8 mouse cellular contexts compared by ENCODE assay signal in genomic region chr5:52470551-52470950, GRCm38 (mm10). TPM values are rescaled to one million over a fixed set of nuclear protein-coding genes. Genes with fewer than 3 reads are reported as not detected.
DNase-seq lines count a peak whose midpoint lies in the region; ATAC-seq and TF ChIP-seq lines count a peak whose summit lies in the region.

No protein-coding gene starts in this region.

- H3K27ac ChIP-seq in liver, adult 2 months (replicated peaks; ENCODE audit: insufficient read depth, low read depth, low read length) = no peak overlapping the region
- H3K27ac ChIP-seq in forebrain, embryonic 13.5 days = no peak overlapping the region
- no peak overlapping the region for H3K27ac ChIP-seq in limb, embryonic 11.5 days (replicated peaks; ENCODE audit: low read depth, low read length)
- H3K27ac ChIP-seq in neural tube, embryonic 15.5 days (replicated peaks) = no peak overlapping the region

- WGBS in liver, adult 2 months = 59% methylated on average over 5 of the region's 5 CpGs
- WGBS in forebrain, embryonic 13.5 days = 47% methylated on average over 5 of the region's 5 CpGs
- WGBS in limb, embryonic 11.5 days = 50% methylated on average over 5 of the region's 5 CpGs
- 52% methylated on average over 5 of the region's 5 CpGs for WGBS in neural tube, embryonic 15.5 days

- no peaks in the 10 kb centered on the region for H3K27me3 ChIP-seq in liver, adult 2 months (ENCODE audit: control insufficient read depth, insufficient read depth, low read length)
- H3K27me3 ChIP-seq in forebrain, embryonic 13.5 days = no peaks in the 10 kb centered on the region
- H3K27me3 ChIP-seq in limb, embryonic 11.5 days (ENCODE audit: control insufficient read depth, insufficient read depth, low read length) = peaks cover 7% of the 10 kb centered on the region; the same call in 1 of the 2 replicates
- 0 out of 2 replicates have a peak, but pooled peaks cover 3% of the 10 kb centered on the region for H3K27me3 ChIP-seq in neural tube, embryonic 15.5 days (replicated peaks)

- H3K9ac ChIP-seq in liver, adult 2 months (ENCODE audit: low read depth, low read length) = no peak overlapping the region
- H3K9ac ChIP-seq in forebrain, embryonic 13.5 days = peak overlapping the region; percentile 88; the same call in 1 of the 2 replicates
- H3K9ac ChIP-seq in limb, embryonic 11.5 days (ENCODE audit: low read length) = no peak overlapping the region
- peak overlapping the region; percentile 94 for H3K9ac ChIP-seq in neural tube, embryonic 15.5 days (replicated peaks)

- peaks cover 5% of the 10 kb centered on the region for H3K4me1 ChIP-seq in liver, adult 2 months (ENCODE audit: control insufficient read depth, insufficient read depth, low read length)
- peaks cover 6% of the 10 kb centered on the region for H3K4me1 ChIP-seq in forebrain, embryonic 13.5 days
- H3K4me1 ChIP-seq in limb, embryonic 11.5 days (ENCODE audit: control insufficient read depth, insufficient read depth, low read length) = no peaks in the 10 kb centered on the region
- peaks cover 11% of the 10 kb centered on the region for H3K4me1 ChIP-seq in neural tube, embryonic 15.5 days

- peak overlapping the region; percentile 20; the same call in 1 of the 2 replicates for H3K4me3 ChIP-seq in liver, adult 2 months (ENCODE audit: insufficient read depth, low read depth, low read length)
- peak overlapping the region; percentile 77 for H3K4me3 ChIP-seq in forebrain, embryonic 13.5 days
- peak overlapping the region; percentile 47 for H3K4me3 ChIP-seq in limb, embryonic 11.5 days (ENCODE audit: low read depth, low read length)
- peak overlapping the region; percentile 69 for H3K4me3 ChIP-seq in neural tube, embryonic 15.5 days (replicated peaks)

- H3K36me3 ChIP-seq in liver, adult 2 months (ENCODE audit: control insufficient read depth, insufficient read depth, low read length) = no peaks in the 10 kb centered on the region
- H3K36me3 ChIP-seq in forebrain, embryonic 13.5 days (ENCODE audit: poor library complexity, severe bottlenecking) = no peaks in the 10 kb centered on the region
- H3K36me3 ChIP-seq in limb, embryonic 11.5 days (ENCODE audit: control insufficient read depth, insufficient read depth, low read length) = no peaks in the 10 kb centered on the region
- H3K36me3 ChIP-seq in neural tube, embryonic 15.5 days = no peaks in the 10 kb centered on the region

- no peak for DNase-seq in liver, adult 2 months (ENCODE audit: extremely low read depth, low read depth, low spot score)
- DNase-seq in liver = no peak
- no peak for DNase-seq in limb, embryonic 11.5 days (ENCODE audit: low spot score)
- no peak for DNase-seq in ovary, postnatal 36 days (ENCODE audit: low spot score)
- no peak for DNase-seq in cerebellum, adult 11 months
- no peak for DNase-seq in layer of hippocampus, adult 8-10 months (ENCODE audit: low spot score in 2 of 2)

- H3K4me2 ChIP-seq in forebrain, embryonic 13.5 days = peak overlapping the region; percentile 84
- H3K4me2 ChIP-seq in limb, embryonic 11.5 days (ENCODE audit: low read depth, severe bottlenecking) = peak overlapping the region; percentile 83
- H3K4me2 ChIP-seq in neural tube, embryonic 15.5 days = peak overlapping the region; percentile 90

- no peak for TF ChIP-seq POLR2A in liver, adult 2 months (IDR thresholded peaks at IDR 0.05; ENCODE audit: extremely low read depth, insufficient read depth, low read length)

- ATAC-seq in forebrain, embryonic 13.5 days = no peak; the same call in 1 of the 2 replicates
- ATAC-seq in limb, embryonic 11.5 days (ENCODE audit: insufficient number of reproducible peaks, low FRiP score, low TSS enrichment, low read depth) = 0 out of 2 replicates have a peak, but pooled peaks have one; percentile 4
- peak; percentile 49 for ATAC-seq in neural tube, embryonic 15.5 days (ENCODE audit: low FRiP score)

- H3K9me3 ChIP-seq in forebrain, embryonic 13.5 days (replicated peaks) = no peaks in the 10 kb centered on the region
- no peaks in the 10 kb centered on the region for H3K9me3 ChIP-seq in limb, embryonic 11.5 days (ENCODE audit: control insufficient read depth, low read length)
- no peaks in the 10 kb centered on the region for H3K9me3 ChIP-seq in neural tube, embryonic 15.5 days (replicated peaks)

- no peak for TF ChIP-seq CTCF in liver, adult 2 months (IDR thresholded peaks at IDR 0.05; ENCODE audit: low read depth, low read length)

- no peaks in the 10 kb centered on the region for H3K79me2 ChIP-seq in liver, adult 2 months (ENCODE audit: control insufficient read depth, insufficient read depth, low read length)

RNA-seq across cellular contexts. Expression of gene Ccdc149, which starts 0.8 kb away (rescaled TPM):
- 0.83 and 1.2 TPM in 2 replicates for total RNA-seq in liver, adult 2 months (2014; rRNA removed)
- polyA plus RNA-seq in liver, adult 2 months (2012; rRNA removed) = 0.42 and 0.43 TPM in 2 replicates
- polyA plus RNA-seq in forebrain, embryonic 13.5 days (2015; fragmentation: Nextera tagmentation; extraction: Ambion mirVana) = 6.7 and 7.0 TPM in 2 replicates
- 0.68 and 0.98 TPM in 2 replicates for polyA plus RNA-seq in limb, embryonic 11.5 days (2014; fragmentation: Nextera tagmentation; extraction: Ambion mirVana)
- 10.5 and 11.1 TPM in 2 replicates for polyA plus RNA-seq in neural tube, embryonic 15.5 days (2015; fragmentation: Nextera tagmentation; extraction: Ambion mirVana)
- total RNA-seq in layer of hippocampus, adult 8-10 months (2022) = 10 to 100 TPM; 65.0 to 78.6 (median 73.2) TPM

Comparison
In these comparisons a context has a peak if more than half of its experiments do, and no peak if none do; other contexts are left out.
1. H3K4me3 ChIP-seq: peak in every context shown above with its lines; median percentile 77 in forebrain, embryonic 13.5 days; 69 in neural tube, embryonic 15.5 days; 47 in limb, embryonic 11.5 days; 20 in liver, adult 2 months.
2. H3K9ac ChIP-seq: peak in forebrain, embryonic 13.5 days (single experiment) and neural tube, embryonic 15.5 days (single experiment); none in liver, adult 2 months (single experiment) and limb, embryonic 11.5 days (single experiment).
3. Peak in every context shown above with its lines, with median percentiles within 50 percentile points of each other: H3K4me2 ChIP-seq.